Mouse (Mus musculus) left cerebral cortex, adult 6 months (tissue): Measurements from ENCODE around the gene Neil3. TPM values are rescaled to one million over a fixed set of nuclear protein-coding genes. Genes with fewer than 3 reads are reported as not detected.

Source experiments
- long read RNA-seq, 2 experiments: library from polyadenylated mRNA; unstranded; transcript quantifications; one replicate each; pipeline ENCODE4 v2.0.0; 2019 to 2020
- polyA plus RNA-seq: library from polyadenylated mRNA; unstranded; fragments of <200 nt; fragmentation: Nextera tagmentation; gene quantifications from 2 replicates; pipeline ENCODE4 v1.2.3, GENCODE M21; 2021

Gene Neil3
- polyA plus RNA-seq: 0.13 TPM in 1 of 2 replicates, not detected in the other
- long read RNA-seq, experiment 1: 0 reads
- long read RNA-seq, experiment 2: 0 reads

GRCm38 (mm10) chr8:53638495-53639171 is at the start of gene Neil3:
TSS of gene Neil3 (minus strand) at chr8:53639065.

Other genes starting within 250 kb of the Neil3 start
- 19.2 and 20.6 TPM in 2 replicates for gene Aga, start 127.3 kb downstream of the Neil3 start, polyA plus RNA-seq